Mouse (Mus musculus) testis, adult 2 months (tissue): ENCODE results near the gene Cbr4.
A peak's percentile ranks its signal among the peaks of the same experiment; 100 is the strongest.

Experiments
- CTCF ChIP-seq: fragments of 200-500 bp; IDR thresholded peaks from 2 replicates; pipeline ENCODE4 v1.5.1; 2012; ENCODE audit warnings: low read depth, mild to moderate bottlenecking, inconsistent platforms, low read length, moderate library complexity; ENCODE audit not compliant: control insufficient read depth, insufficient read depth, insufficient replicate concordance
- POLR2A ChIP-seq: fragments of 200-500 bp; IDR thresholded peaks from 2 replicates; pipeline ENCODE4 v1.6.1; 2012; ENCODE audit warnings: low read depth, mild to moderate bottlenecking, inconsistent platforms, low read length, moderate library complexity; ENCODE audit not compliant: control insufficient read depth

- TF ChIP-seq CTCF, result peak; percentile 47; the same call in 1 of the 2 replicates
- TF ChIP-seq POLR2A, result no peak
Measured at GRCm38 (mm10) chr8:61479506-61480214, 7.9 kb upstream of the Cbr4 start.
